Mouse (Mus musculus) macrophage (primary cell): Measurements from ENCODE around the gene Mapk8. TPM values are rescaled to one million over a fixed set of nuclear protein-coding genes. Genes with fewer than 3 reads are reported as not detected.
"Not testable (repeated sequence)": the region's sequence is repeated elsewhere in the genome, so short reads cannot be mapped to it uniquely, and the experiment has no call there.

ENCODE experiments used
- H3K27ac ChIP-seq: fragments of 350-480 bp; formaldehyde crosslinking; 2 replicates; pipeline ENCODE4 v1.9.0; 2021
- H3K36me3 ChIP-seq: fragments of 350-480 bp; formaldehyde crosslinking; 2 replicates; pipeline ENCODE4 v1.9.0; 2021; ENCODE audit errors: inconsistent target
- H3K4me3 ChIP-seq: fragments of 350-480 bp; formaldehyde crosslinking; 2 replicates; pipeline ENCODE4 v1.9.0; 2021; ENCODE audit errors: inconsistent target
- H3K79me2 ChIP-seq: fragments of 350-480 bp; formaldehyde crosslinking; 2 replicates; pipeline ENCODE4 v1.9.0; 2021; ENCODE audit errors: inconsistent target
- WGBS: methylation state at CpG from one replicate; pipeline ENCODE4 v1.1.7; 2026; ENCODE audit warnings: inconsistent platforms; ENCODE audit not compliant: missing documents; 5-methylcytosine and 5-hydroxymethylcytosine counted together
- polyA plus RNA-seq: library from polyadenylated mRNA; stranded (reverse); fragments of 250-400 nt; gene quantifications from 3 replicates; pipeline ENCODE4 v1.2.4, GENCODE M21; 2018; ENCODE audit warnings: inconsistent platforms

The Mapk8 gene
- polyA plus RNA-seq, 1 experiment from 2014 or later: 15.4 TPM

DNA sequence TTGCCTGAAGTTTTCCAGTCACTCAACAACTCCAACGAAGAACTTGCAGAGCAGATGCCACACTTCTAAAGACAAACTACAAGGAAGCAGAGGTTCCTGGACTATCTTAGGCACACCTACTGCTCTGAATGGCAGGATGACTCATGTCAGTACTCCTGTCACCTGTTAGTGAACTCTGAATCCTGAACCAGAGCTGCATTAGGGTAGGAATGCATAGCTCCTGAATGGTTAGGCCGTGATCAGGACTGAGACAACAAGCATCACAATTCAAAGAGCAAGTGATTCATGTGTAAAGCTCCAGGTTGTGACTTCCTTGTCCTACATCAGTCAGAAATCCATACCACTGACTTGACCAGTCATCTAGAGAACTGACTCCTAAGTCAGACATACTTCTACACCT is 3.2 kb downstream of the Mapk8 start:
- H3K79me2 ChIP-seq: peaks cover 74% of the 10 kb centered on the region
- H3K4me3 ChIP-seq: no peak overlapping the region
- H3K36me3 ChIP-seq: no peaks in the 10 kb centered on the region
- H3K27ac ChIP-seq: no peak overlapping the region
- WGBS: 85% methylated on average over 2 of the region's 2 CpGs

DNA sequence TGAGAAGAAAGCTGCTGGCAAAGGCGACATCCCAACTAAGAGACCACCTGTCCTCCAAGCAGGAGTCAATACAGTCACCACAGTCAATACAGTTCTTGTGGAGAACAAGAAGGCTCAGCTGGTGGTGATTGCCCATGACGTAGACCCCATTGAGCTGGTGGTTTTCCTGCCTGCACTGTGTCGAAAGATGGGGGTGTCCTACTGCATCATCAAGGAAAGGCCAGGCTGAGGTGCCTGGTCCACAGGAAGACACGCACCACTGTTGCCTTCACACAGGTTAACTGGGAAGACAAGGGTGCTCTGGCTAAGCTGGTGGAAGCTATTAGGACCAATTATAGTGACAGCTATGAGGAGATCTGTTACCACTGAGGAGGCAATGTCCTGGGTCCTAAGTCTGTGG is 14.5 kb downstream of the Mapk8 start:
- H3K36me3 ChIP-seq, H3K4me3 ChIP-seq, H3K27ac ChIP-seq: not testable (repeated sequence)
- 60% methylated on average over 4 of the region's 4 CpGs for whole genome bisulfite sequencing
- H3K79me2 ChIP-seq: peaks cover 85% of the 10 kb centered on the region

DNA sequence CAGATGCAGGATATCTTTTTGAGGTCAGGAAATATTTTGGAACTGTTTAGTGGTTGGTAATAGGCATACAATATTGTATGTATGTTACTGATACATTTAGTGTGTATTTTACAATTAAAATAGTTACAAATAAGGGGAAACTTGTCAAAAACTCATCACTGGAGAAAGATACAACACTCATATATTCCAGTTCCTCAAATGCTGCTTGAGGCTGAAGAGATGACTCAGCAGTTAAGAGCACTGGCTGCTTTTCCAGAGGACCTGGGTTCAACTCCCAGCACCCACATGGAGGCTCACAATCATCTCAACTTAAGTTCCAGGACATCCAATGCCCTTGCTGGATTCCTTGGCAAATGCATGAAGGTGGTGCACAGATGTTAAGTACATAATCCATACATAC is 22.8 kb downstream of the Mapk8 start:
- Histone ChIP-seq H3K27ac (no peak overlapping the region), H3K4me3 (no peak overlapping the region), H3K79me2 (peaks cover 73% of the 10 kb centered on the region; the same call in 1 of the 2 replicates), H3K36me3 (no peaks in the 10 kb centered on the region)

GRCm38 (mm10) chr14:33423003-33423402 is 24.0 kb downstream of the Mapk8 start:
- H3K27ac ChIP-seq: no peak overlapping the region
- H3K79me2 ChIP-seq: peaks cover 73% of the 10 kb centered on the region; the same call in 1 of the 2 replicates
- H3K4me3 ChIP-seq: no peak overlapping the region
- H3K36me3 ChIP-seq: no peaks in the 10 kb centered on the region
- WGBS: 0% methylated on average over 1 of the region's 1 CpGs

GRCm38 (mm10) chr14:33418311-33418909 is 28.5 kb downstream of the Mapk8 start:
- 97% methylated on average over 3 of the region's 3 CpGs for WGBS

GRCm38 (mm10) chr14:33415746-33416145 is 31.2 kb downstream of the Mapk8 start:
- peaks cover 24% of the 10 kb centered on the region; the same call in 1 of the 2 replicates for H3K79me2 ChIP-seq
- H3K36me3 ChIP-seq: no peaks in the 10 kb centered on the region
- WGBS: 91% methylated on average over 1 of the region's 1 CpGs
- H3K4me3 ChIP-seq: no peak overlapping the region
- no peak overlapping the region for H3K27ac ChIP-seq

More at GRCm38 (mm10) chr14:33418311-33418909, 28.5 kb downstream of the Mapk8 start:
- H3K36me3 ChIP-seq: no peaks in the 10 kb centered on the region
- H3K27ac ChIP-seq: no peak overlapping the region
- H3K4me3 ChIP-seq: no peak overlapping the region
- H3K79me2 ChIP-seq: peaks cover 44% of the 10 kb centered on the region; the same call in 1 of the 2 replicates

DNA sequence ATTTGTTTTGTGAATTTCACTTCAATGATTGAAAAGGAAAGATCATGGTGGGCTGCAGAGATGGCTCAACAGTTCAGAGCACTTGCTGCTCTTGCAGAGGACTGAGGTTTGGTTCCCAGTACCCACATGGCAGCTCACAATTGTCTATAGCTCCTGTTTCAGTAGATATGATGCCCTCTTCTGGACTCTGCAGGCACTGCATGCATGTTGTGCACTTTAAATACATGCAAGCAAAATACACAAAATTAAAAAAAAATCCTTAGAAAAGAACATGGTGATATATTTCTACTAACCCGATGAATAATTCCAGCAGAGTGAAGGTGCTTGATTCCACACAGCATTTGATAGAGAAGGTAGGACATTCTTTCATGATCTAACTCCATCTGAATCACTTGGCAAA is 44.6 kb downstream of the Mapk8 start:
- no peak overlapping the region for H3K27ac ChIP-seq
- 100% methylated on average over 1 of the region's 1 CpGs for WGBS
- no peaks in the 10 kb centered on the region for H3K79me2 ChIP-seq
- no peak overlapping the region for H3K4me3 ChIP-seq
- no peaks in the 10 kb centered on the region for H3K36me3 ChIP-seq

DNA sequence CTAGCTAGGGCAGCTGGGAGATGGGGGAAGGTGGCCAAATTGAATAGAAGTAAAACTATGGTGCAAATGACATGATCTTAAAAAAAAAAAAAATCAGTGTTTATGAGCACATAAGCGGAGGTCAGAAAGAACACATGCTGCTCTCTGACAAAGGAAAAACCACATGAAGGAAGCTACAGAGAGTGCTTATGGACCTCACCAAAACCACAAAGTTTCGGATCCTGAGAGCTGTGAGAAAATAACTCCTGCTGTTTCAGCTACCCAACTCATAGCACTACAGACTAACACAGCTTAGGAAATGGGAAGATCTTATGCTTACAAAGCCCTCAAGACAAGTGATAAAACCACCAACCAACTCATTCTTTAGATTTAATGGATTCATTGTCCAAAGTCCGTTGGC is 46.9 kb downstream of the Mapk8 start:
- H3K36me3 ChIP-seq: no peaks in the 10 kb centered on the region
- H3K27ac ChIP-seq: 0 out of 2 replicates have a peak overlapping the region, but pooled peaks have one; percentile 18
- 3% methylated on average over 3 of the region's 3 CpGs for WGBS
- no peak overlapping the region for H3K4me3 ChIP-seq
- no peaks in the 10 kb centered on the region for H3K79me2 ChIP-seq

DNA sequence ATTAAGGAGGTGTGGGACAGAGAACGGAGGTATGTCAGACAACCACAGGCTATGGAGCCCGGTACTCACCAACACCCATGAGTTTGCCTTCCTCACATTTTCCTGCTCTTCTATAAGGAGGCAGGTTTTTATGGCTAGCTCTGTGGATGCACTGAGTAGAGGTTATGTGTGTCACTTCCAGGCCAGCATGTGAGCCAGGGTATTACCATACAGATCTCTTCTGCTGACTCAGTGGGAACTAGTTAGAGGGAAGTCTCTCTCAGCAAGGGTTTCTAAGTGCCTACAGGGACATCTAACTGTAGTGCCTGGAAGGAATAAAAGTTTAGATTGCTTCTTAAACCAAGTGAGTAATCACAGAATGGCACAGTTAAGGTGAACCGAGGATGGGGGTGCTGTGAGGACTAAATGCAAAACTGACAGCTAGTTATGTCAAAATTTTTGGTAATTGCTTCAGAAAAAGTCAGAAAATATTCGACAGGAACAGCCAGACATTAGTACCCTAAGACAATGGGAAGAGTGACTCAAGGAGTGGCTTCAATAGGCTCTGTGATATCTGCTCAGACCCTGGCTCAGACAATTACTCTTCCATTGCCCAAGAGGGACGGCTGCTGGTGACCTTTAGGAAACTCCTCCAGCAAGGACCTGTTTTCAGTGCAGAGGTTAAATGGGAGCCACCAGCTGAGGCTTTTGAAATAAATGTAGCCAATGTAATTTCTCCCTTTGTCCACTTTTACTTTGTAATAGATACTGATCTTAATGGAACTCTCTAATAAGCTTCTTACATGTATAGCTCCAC is 48.7 kb downstream of the Mapk8 start:
- H3K27ac ChIP-seq: no peak overlapping the region
- no peak overlapping the region for H3K4me3 ChIP-seq
- no peaks in the 10 kb centered on the region for H3K79me2 ChIP-seq
- 92% methylated on average over 5 of the region's 5 CpGs for WGBS
- H3K36me3 ChIP-seq: no peaks in the 10 kb centered on the region

DNA sequence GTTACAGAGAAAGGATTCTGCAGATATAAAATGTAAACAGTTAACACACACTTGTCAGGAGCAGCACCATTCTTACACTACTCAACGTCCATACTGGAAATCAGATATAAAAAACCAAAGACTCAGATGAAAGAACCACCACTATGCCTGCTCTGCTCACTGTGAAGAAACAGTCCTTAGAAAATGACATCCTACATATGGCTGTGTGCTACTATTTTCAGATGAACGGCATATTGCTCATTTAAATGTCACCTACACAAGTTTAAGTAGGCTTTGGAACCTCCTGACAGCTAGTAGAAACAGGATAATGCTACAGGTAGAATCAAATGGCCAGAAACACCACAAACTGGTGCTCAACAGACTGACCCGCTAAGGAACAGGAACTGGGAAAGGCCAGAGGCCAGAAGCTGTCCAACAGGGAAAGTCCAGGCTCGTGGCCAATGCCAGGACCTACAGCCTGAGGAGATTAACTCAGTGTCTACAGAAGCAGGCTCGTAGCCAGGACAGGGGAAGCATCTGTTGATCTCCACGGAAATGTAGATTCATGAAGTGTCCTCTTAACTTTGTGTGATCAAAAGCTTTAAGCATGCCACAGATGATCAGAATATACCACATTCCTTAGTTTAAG is 66.0 kb downstream of the Mapk8 start:
- Histone ChIP-seq H3K36me3 (0 out of 2 replicates have a peak, but pooled peaks cover 8% of the 10 kb centered on the region), H3K27ac (no peak overlapping the region), H3K4me3 (no peak overlapping the region), H3K79me2 (no peaks in the 10 kb centered on the region)
- 94% methylated on average over 6 of the region's 6 CpGs for WGBS

DNA sequence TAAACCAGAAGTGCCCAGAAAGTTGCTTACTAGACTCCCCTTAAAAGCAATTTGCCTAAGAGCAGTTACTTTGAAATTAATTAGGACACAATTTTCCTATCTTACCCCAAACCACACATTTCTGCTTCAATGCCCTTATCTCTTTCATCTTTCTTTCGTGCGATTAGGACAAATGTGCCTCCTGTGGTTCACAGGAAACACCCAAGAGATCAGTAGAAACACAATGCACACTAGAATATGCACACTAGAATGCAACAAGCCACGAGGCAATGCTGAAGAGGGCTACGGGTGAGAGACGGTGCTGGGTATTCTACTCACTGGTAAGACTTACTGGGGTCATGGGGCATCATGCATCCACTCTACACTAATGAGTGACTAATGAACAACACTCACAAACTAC is 68.2 kb downstream of the Mapk8 start:
- H3K79me2 ChIP-seq: no peaks in the 10 kb centered on the region
- no peak overlapping the region for H3K4me3 ChIP-seq
- 62% methylated on average over 5 of the region's 5 CpGs for WGBS
- 0 out of 2 replicates have a peak, but pooled peaks cover 6% of the 10 kb centered on the region for H3K36me3 ChIP-seq
- no peak overlapping the region for H3K27ac ChIP-seq

DNA sequence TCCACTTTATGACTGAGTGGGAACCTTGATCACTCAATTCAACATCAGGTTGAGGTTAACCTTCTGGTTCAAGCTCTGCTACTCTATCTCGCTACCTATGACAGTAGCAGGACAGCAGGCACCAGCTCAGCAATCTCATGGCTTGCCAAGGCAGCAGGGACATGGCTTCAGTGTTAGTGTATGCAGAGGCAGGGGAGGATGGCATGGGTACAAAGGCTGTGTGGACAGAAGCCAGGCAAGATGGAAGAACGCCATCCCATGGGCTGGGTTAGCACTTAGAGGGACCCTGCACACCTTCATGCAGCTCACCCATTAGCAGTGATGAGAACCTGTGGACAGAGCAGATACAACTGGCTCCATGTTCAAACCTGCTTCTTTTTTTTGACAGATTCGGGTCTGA is 69.7 kb downstream of the Mapk8 start:
- H3K36me3 ChIP-seq: no peaks in the 10 kb centered on the region
- H3K4me3 ChIP-seq: no peak overlapping the region
- H3K27ac ChIP-seq: no peak overlapping the region
- H3K79me2 ChIP-seq: no peaks in the 10 kb centered on the region
- 97% methylated on average over 3 of the region's 3 CpGs for WGBS

DNA sequence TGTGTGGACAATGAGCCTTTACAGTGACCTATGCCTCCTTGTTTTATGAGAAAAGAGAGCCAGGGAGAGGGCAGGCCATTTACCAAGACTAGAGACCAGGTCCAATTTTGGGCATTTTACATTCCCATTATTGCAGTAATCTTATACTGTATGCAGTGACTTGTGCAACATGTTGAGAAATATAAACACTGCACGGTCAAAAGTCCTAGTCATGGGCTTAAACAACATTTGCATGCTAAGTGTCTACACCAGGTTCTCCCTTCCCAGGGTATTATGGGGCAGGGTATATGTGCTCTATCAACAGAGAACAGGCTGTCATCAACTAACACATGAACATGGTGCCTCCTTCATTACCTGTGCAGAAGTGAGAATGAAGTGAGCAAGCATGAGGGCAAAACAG is 72.9 kb downstream of the Mapk8 start:
- Histone ChIP-seq H3K36me3 (peaks cover 14% of the 10 kb centered on the region; the same call in 1 of the 2 replicates), H3K27ac (no peak overlapping the region), H3K79me2 (no peaks in the 10 kb centered on the region), H3K4me3 (no peak overlapping the region)
- 50% methylated on average over 1 of the region's 1 CpGs for WGBS

DNA sequence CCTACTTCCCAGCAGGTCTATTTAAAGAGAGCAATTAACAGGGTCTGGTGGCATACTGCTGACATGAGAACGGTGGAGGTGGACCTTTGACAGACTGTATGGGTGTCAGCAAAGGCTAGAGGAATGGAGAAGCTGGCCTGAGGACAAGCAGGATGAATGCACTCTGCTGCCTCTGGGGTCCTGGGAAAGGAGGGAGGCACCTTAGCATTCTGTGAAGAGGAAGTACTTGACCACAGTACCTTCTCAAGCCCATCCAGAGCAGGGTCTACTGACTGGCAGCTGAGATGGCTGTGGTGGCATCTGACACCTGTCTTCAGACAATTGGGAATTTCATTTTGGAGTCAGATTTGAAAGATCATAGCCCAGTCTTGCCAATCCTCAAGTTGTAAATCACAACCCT is 73.7 kb downstream of the Mapk8 start:
- no peak overlapping the region for H3K4me3 ChIP-seq
- H3K79me2 ChIP-seq: no peaks in the 10 kb centered on the region
- 44% methylated on average over 1 of the region's 1 CpGs for WGBS
- no peak overlapping the region for H3K27ac ChIP-seq
- peaks cover 22% of the 10 kb centered on the region; the same call in 1 of the 2 replicates for H3K36me3 ChIP-seq

DNA sequence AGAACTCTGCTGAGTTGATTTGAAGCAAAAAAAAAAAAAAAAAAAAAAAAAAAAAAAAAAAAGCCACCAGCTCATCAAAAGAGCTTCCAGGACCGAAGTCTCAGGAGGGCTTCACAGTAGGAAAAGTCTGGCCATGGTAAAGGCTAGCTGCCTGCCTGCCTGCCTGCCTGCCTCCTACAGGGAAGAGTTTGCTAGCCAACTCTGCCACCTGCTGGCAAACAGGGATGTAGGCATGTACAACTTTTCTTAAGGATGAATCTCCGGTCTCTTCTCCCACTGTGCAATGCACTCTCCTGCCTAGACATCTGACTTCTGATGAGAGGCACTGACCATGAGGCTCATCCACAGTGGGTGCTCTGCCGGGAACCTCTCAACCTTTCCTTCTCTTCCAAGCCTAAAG is 75.7 kb downstream of the Mapk8 start:
- Histone ChIP-seq H3K27ac (no peak overlapping the region), H3K36me3 (peaks cover 39% of the 10 kb centered on the region; the same call in 1 of the 2 replicates), H3K4me3 (no peak overlapping the region), H3K79me2 (no peaks in the 10 kb centered on the region)
- whole genome bisulfite sequencing: 25% methylated on average over 2 of the region's 3 CpGs
